Mouse (Mus musculus) cerebellum, adult 2 months (tissue): ENCODE data around the gene Arl16. TPM values are rescaled to one million over a fixed set of nuclear protein-coding genes. Genes with fewer than 3 reads are reported as not detected.

ENCODE experiments used
- DNase-seq, 2 experiments: peaks; one replicate each; pipeline ENCODE4 v3.0.0; 2021
- H3K27ac ChIP-seq: fragments of 200-500 bp; 2 replicates; pipeline ENCODE4 v1.5.1; 2012; ENCODE audit warnings: low read length, control low read depth, inconsistent platforms; ENCODE audit not compliant: insufficient read depth
- H3K27me3 ChIP-seq: fragments of 200-500 bp; 2 replicates; pipeline ENCODE4 v1.6.1; 2012; ENCODE audit warnings: inconsistent platforms, mild to moderate bottlenecking, low read length, moderate library complexity; ENCODE audit not compliant: control insufficient read depth, insufficient read depth
- H3K4me1 ChIP-seq: fragments of 200-500 bp; 2 replicates; pipeline ENCODE4 v1.6.1; 2011; ENCODE audit warnings: low read length; ENCODE audit not compliant: control insufficient read depth, insufficient read depth
- H3K4me3 ChIP-seq: fragments of 200-500 bp; replicated peaks from 2 replicates; pipeline ENCODE3; 2011; ENCODE audit warnings: mild to moderate bottlenecking, low read depth, low read length, control low read depth; ENCODE audit not compliant: insufficient read depth
- CTCF ChIP-seq: fragments of 200-500 bp; IDR thresholded peaks from 2 replicates; pipeline ENCODE4 v1.5.1; 2011; ENCODE audit warnings: low read depth, mild to moderate bottlenecking, control low read depth, low read length, moderate library complexity, borderline replicate concordance; ENCODE audit not compliant: insufficient read depth
- POLR2A ChIP-seq: fragments of 200-500 bp; IDR thresholded peaks from 2 replicates; pipeline ENCODE4 v1.6.1; 2011; ENCODE audit warnings: low read length, control low read depth, borderline replicate concordance; ENCODE audit not compliant: insufficient read depth
- WGBS: fragments of 180-500 bp; shearing (Covaris S2); methylation state at CpG from one replicate; pipeline ENCODE4 v1.1.7; 2018; 5-methylcytosine and 5-hydroxymethylcytosine counted together
- polyA plus RNA-seq: library from polyadenylated mRNA; depleted of rRNA; stranded (reverse); fragments of >200 nt; gene quantifications from 2 replicates; pipeline ENCODE4 v1.2.3, GENCODE M21; 2012; rRNA removed

Gene Arl16
- polyA plus RNA-seq, 1 experiment: 56.5 TPM

GRCm38 (mm10) chr11:120422651-120423568 is 44.5 kb downstream of the Arl16 start:
- no peak overlapping the region for H3K27ac ChIP-seq
- no peaks in the 10 kb centered on the region for H3K4me1 ChIP-seq
- TF ChIP-seq POLR2A (no peak), CTCF (no peak)
- no peaks in the 10 kb centered on the region for H3K27me3 ChIP-seq
- no peak for DNase-seq
- no peak overlapping the region for H3K4me3 ChIP-seq
- 84% methylated on average over 13 of the region's 13 CpGs for WGBS

DNA sequence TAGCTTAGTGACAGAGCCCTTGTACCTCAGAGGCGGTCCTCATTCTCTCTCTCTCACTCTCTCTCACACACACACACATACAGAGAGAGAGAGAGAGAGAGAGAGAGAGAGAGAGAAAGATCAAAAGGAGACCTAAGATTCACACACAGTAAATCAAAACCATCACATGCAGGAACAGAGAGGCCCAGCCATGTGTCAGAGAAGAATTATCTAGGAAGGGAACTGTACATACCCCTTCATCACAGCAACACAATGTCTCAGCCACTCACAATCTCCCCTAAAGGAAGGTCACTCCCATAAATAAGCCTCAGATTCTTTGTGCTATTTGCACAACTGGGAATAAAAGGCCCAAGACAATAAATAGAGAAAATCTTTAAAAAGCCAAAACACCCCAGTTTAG is 48.8 kb downstream of the Arl16 start:
- 100% methylated on average over 1 of the region's 1 CpGs for WGBS
- no peaks in the 10 kb centered on the region for H3K27me3 ChIP-seq
- H3K4me3 ChIP-seq: no peak overlapping the region
- TF ChIP-seq POLR2A: no peak
- no peak for DNase-seq
- H3K4me1 ChIP-seq: no peaks in the 10 kb centered on the region
- no peak overlapping the region for H3K27ac ChIP-seq

DNA sequence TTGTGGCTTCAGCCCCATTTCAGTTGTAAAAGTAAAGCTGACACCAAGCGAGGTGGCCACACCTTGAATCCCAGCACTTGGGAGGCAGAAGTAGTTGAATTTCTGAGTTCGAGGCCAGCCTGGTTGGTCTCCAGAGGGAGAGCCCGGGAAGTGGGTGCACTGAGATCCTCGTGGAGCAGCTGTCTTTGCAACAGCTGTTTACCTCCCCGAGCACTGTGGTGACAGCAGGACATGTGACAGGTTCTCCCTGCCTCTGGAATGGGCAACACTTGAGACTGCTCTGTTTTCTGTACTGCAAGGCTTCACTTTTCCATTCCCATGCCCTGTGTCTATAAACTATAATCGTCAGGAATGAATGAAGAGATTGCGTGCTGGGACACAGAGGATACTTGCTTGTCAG is 49.6 kb downstream of the Arl16 start:
- H3K4me1 ChIP-seq: no peaks in the 10 kb centered on the region
- H3K27me3 ChIP-seq: no peaks in the 10 kb centered on the region
- TF ChIP-seq POLR2A (no peak), CTCF (no peak)
- 81% methylated on average over 7 of the region's 7 CpGs for WGBS
- no peak overlapping the region for H3K4me3 ChIP-seq
- no peak for DNase-seq
- no peak overlapping the region for H3K27ac ChIP-seq

Other genes starting within 250 kb of the Arl16 start
- gene Bahcc1, start 234.7 kb downstream of the Arl16 start, polyA plus RNA-seq: 17.0 and 17.6 TPM in 2 replicates
- 834 and 845 TPM in 2 replicates for gene Actg1, start 119.1 kb downstream of the Arl16 start, polyA plus RNA-seq
- gene Fscn2, start 106.1 kb downstream of the Arl16 start, polyA plus RNA-seq: 0.29 TPM in 1 of 2 replicates, not detected in the other
- 34.4 and 34.8 TPM in 2 replicates for gene Faap100, start 88.8 kb downstream of the Arl16 start, polyA plus RNA-seq
- gene Nploc4, start 29.9 kb downstream of the Arl16 start, polyA plus RNA-seq: 54.2 and 56.3 TPM in 2 replicates
- gene Tspan10, start 25.0 kb downstream of the Arl16 start, polyA plus RNA-seq: 0.05 and 0.06 TPM in 2 replicates
- gene Pde6g, start 14.1 kb downstream of the Arl16 start, polyA plus RNA-seq: 1.5 and 1.6 TPM in 2 replicates
- 15.5 and 20.0 TPM in 2 replicates for gene Oxld1, start 9.5 kb downstream of the Arl16 start, polyA plus RNA-seq
- 27.3 and 28.3 TPM in 2 replicates for gene Ccdc137, start 9.5 kb downstream of the Arl16 start, polyA plus RNA-seq
- gene Mrpl12, start 17.0 kb upstream of the Arl16 start, polyA plus RNA-seq: 108 and 119 TPM in 2 replicates
- gene Slc25a10, start 24.2 kb upstream of the Arl16 start, polyA plus RNA-seq: 38.9 and 39.3 TPM in 2 replicates
- 1.8 and 2.1 TPM in 2 replicates for gene Gcgr, start 63.1 kb upstream of the Arl16 start, polyA plus RNA-seq
- gene Mcrip1, start 82.1 kb upstream of the Arl16 start, polyA plus RNA-seq: 159 and 168 TPM in 2 replicates
- gene Ppp1r27, start 83.5 kb upstream of the Arl16 start, polyA plus RNA-seq: not detected in 2 replicates
- 98.4 and 105 TPM in 2 replicates for gene P4hb, start 105.6 kb upstream of the Arl16 start, polyA plus RNA-seq
- gene Arhgdia, start 114.0 kb upstream of the Arl16 start, polyA plus RNA-seq: 288 and 305 TPM in 2 replicates
- 42.6 and 51.8 TPM in 2 replicates for gene Alyref, start 130.8 kb upstream of the Arl16 start, polyA plus RNA-seq
- gene Anapc11, start 130.8 kb upstream of the Arl16 start, polyA plus RNA-seq: 168 and 178 TPM in 2 replicates
- 4.7 and 5.6 TPM in 2 replicates for gene Npb, start 140.9 kb upstream of the Arl16 start, polyA plus RNA-seq
- 401 and 403 TPM in 2 replicates for gene Pcyt2, start 150.3 kb upstream of the Arl16 start, polyA plus RNA-seq
- 76.9 and 80.5 TPM in 2 replicates for gene Sirt7, start 157.6 kb upstream of the Arl16 start, polyA plus RNA-seq
- gene Mafg, start 166.0 kb upstream of the Arl16 start, polyA plus RNA-seq: 60.5 and 65.3 TPM in 2 replicates
- 2.1 and 2.3 TPM in 2 replicates for gene Pycr1, start 176.2 kb upstream of the Arl16 start, polyA plus RNA-seq
- gene Myadml2, start 180.6 kb upstream of the Arl16 start, polyA plus RNA-seq: 3.3 and 4.5 TPM in 2 replicates
- 5.9 TPM in 2 replicates for gene Notum, start 193.6 kb upstream of the Arl16 start, polyA plus RNA-seq
- gene Aspscr1, start 205.4 kb upstream of the Arl16 start, polyA plus RNA-seq: 56.1 and 59.4 TPM in 2 replicates
- 40.1 and 43.0 TPM in 2 replicates for gene Cenpx, start 246.1 kb upstream of the Arl16 start, polyA plus RNA-seq
- gene Lrrc45, start 246.3 kb upstream of the Arl16 start, polyA plus RNA-seq: 86.6 and 96.0 TPM in 2 replicates